Mouse (Mus musculus) ES-E14 (cell line): ENCODE data around the gene Gif.

ENCODE experiments used
- CHD2 ChIP-seq: IDR thresholded peaks from 2 replicates; pipeline ENCODE4 v1.6.1; 2014; ENCODE audit warnings: mild to moderate bottlenecking, low read depth, low read length, inconsistent platforms
- ZC3H11A ChIP-seq: IDR thresholded peaks from 2 replicates; pipeline ENCODE4 v1.6.1; 2012; ENCODE audit warnings: low read depth, mild to moderate bottlenecking, inconsistent platforms, low read length, borderline replicate concordance
- ZNF384 ChIP-seq: IDR thresholded peaks from 2 replicates; pipeline ENCODE4 v1.6.1; 2012; ENCODE audit warnings: low read depth, low read length, inconsistent platforms

DNA sequence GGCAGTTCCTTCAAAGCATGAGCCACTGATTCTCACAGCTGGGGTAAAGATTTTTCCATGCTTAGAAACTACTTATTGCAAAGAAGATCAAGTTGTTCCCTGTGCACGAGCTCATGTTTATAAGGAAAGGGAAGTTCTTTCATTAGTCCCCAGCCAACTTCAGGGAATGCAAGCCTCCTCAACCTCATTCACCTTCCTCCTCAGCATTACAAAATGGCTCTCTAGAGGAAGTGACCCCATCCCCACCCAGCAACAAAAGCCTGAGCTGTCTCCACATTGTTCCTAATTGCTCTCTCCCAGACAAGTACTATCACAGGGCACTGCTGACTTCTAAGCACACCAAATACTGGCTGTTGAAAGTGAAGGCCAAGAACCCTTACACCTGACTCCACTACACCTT lies 57.1 kb downstream of the Gif start:
- no peak for TF ChIP-seq CHD2
- TF ChIP-seq ZNF384: no peak
- no peak for TF ChIP-seq ZC3H11A
